ENCODE assay signal across 29 mouse cellular contexts in genomic region chr7:36350616-36351015, GRCm38 (mm10).
A peak's percentile ranks its signal among the peaks of the same experiment; 100 is the strongest.
DNase-seq lines count a peak whose midpoint lies in the region; ATAC-seq lines count a peak whose summit lies in the region.
"Had no signal": no experiment of that assay in that cellular context is flagged by ENCODE, and none has a peak within 500 bp of the region (broad histone marks: within the 10 kb centered on the region; RNA-seq: fewer than 3 reads in every experiment).

No protein-coding gene starts in this region.

- no peaks in the 10 kb centered on the region for H3K9me3 ChIP-seq in embryonic facial prominence, embryonic 14.5 days (ENCODE audit: control insufficient read depth, low read length)
- no peaks in the 10 kb centered on the region for H3K9me3 ChIP-seq in limb, embryonic 11.5 days (ENCODE audit: control insufficient read depth, low read length)
- H3K9me3 ChIP-seq: hindbrain, embryonic 10.5 days; hindbrain, embryonic 15.5 days; kidney, embryonic 15.5 days; liver, embryonic 13.5 days; neural tube, embryonic 12.5 days had no signal

- peak; percentile 27 for DNase-seq in embryo, embryonic 10.5 days (ENCODE audit: low spot score)
- peak; percentile 8 for DNase-seq in embryo, embryonic 9.5 days (ENCODE audit: extremely low spot score)
- DNase-seq in embryonic facial prominence, embryonic 14.5 days (ENCODE audit: low spot score) = peak; percentile 67
- DNase-seq in limb, embryonic 11.5 days (ENCODE audit: low spot score) = peak; percentile 58
- DNase-seq in ovary, postnatal 14 days (ENCODE audit: low spot score) = no peak
- DNase-seq in urinary bladder, adult 2 months (ENCODE audit: low spot score) = no peak
- no peak for DNase-seq in frontal cortex, adult 2 months (ENCODE audit: extremely low spot score in 1 of 2, low spot score in 1 of 2)
- DNase-seq: adrenal gland, postnatal 25 days; B cell, adult 2 months; cerebellum, adult 11-12 months; cerebellum, adult 9-11 months; gastrocnemius, postnatal 10 days; heart, postnatal 14 days; kidney, adult 18-20 months; kidney, postnatal 36 days; liver, embryonic 13.5 days; lung, adult 18-20 months; right cerebral cortex, postnatal 4 days; thymus, adult 18-20 months; thymus, postnatal 25 days had no signal

- H3K4me2 ChIP-seq in embryonic facial prominence, embryonic 14.5 days (ENCODE audit: low read depth, low read length) = no peak overlapping the region
- no peak overlapping the region for H3K4me2 ChIP-seq in limb, embryonic 11.5 days (ENCODE audit: low read depth, severe bottlenecking)
- H3K4me2 ChIP-seq: hindbrain, embryonic 15.5 days; kidney, embryonic 15.5 days; liver, embryonic 13.5 days; midbrain, embryonic 11.5 days; neural tube, embryonic 12.5 days had no signal

- no peak overlapping the region for H3K27ac ChIP-seq in embryonic facial prominence, embryonic 14.5 days (replicated peaks; ENCODE audit: low read depth, low read length)
- peak overlapping the region; percentile 42; the same call in 1 of the 2 replicates for H3K27ac ChIP-seq in limb, embryonic 11.5 days (replicated peaks; ENCODE audit: low read depth, low read length)
- H3K27ac ChIP-seq: hindbrain, embryonic 10.5 days; hindbrain, embryonic 15.5 days; kidney, embryonic 15.5 days; liver, embryonic 13.5 days; neural tube, embryonic 12.5 days; stomach, postnatal 0 days had no signal

- H3K4me3 ChIP-seq in embryonic facial prominence, embryonic 14.5 days (ENCODE audit: low read depth, low read length) = no peak overlapping the region
- H3K4me3 ChIP-seq in limb, embryonic 11.5 days (ENCODE audit: low read depth, low read length) = no peak overlapping the region
- H3K4me3 ChIP-seq: hindbrain, embryonic 10.5 days; hindbrain, embryonic 15.5 days; kidney, embryonic 15.5 days; liver, embryonic 13.5 days; neural tube, embryonic 12.5 days had no signal

- ATAC-seq in embryonic facial prominence, embryonic 14.5 days (ENCODE audit: low read depth) = 0 out of 2 replicates have a peak, but pooled peaks have one; percentile 47
- 0 out of 2 replicates have a peak, but pooled peaks have one; percentile 39 for ATAC-seq in limb, embryonic 11.5 days (ENCODE audit: insufficient number of reproducible peaks, low FRiP score, low TSS enrichment, low read depth)
- ATAC-seq: forebrain, embryonic 16.5 days; lung, postnatal 0 days; midbrain, embryonic 16.5 days had no signal

- no peaks in the 10 kb centered on the region; the same call in 1 of the 2 replicates for H3K27me3 ChIP-seq in embryonic facial prominence, embryonic 14.5 days (replicated peaks; ENCODE audit: control insufficient read depth, insufficient read depth, low read length)
- no peaks in the 10 kb centered on the region for H3K27me3 ChIP-seq in limb, embryonic 11.5 days (ENCODE audit: control insufficient read depth, insufficient read depth, low read length)
- H3K27me3 ChIP-seq: hindbrain, embryonic 15.5 days; kidney, embryonic 15.5 days; liver, embryonic 13.5 days; neural tube, embryonic 12.5 days had no signal

- H3K4me1 ChIP-seq in embryonic facial prominence, embryonic 14.5 days (ENCODE audit: control insufficient read depth, insufficient read depth, low read length) = peaks cover 8% of the 10 kb centered on the region; the same call in 1 of the 2 replicates
- peaks cover 26% of the 10 kb centered on the region for H3K4me1 ChIP-seq in limb, embryonic 11.5 days (ENCODE audit: control insufficient read depth, insufficient read depth, low read length)
- H3K4me1 ChIP-seq: liver, embryonic 13.5 days; neural tube, embryonic 12.5 days had no signal

- WGBS in embryonic facial prominence, embryonic 14.5 days = 23% methylated on average over 4 of the region's 4 CpGs
- WGBS in limb, embryonic 11.5 days = 11% methylated on average over 4 of the region's 4 CpGs

- H3K36me3 ChIP-seq in embryonic facial prominence, embryonic 14.5 days (ENCODE audit: control insufficient read depth, insufficient read depth, low read length) = no peaks in the 10 kb centered on the region
- H3K36me3 ChIP-seq in limb, embryonic 11.5 days (ENCODE audit: control insufficient read depth, insufficient read depth, low read length) = no peaks in the 10 kb centered on the region
- H3K36me3 ChIP-seq: hindbrain, embryonic 10.5 days; hindbrain, embryonic 15.5 days; kidney, embryonic 15.5 days; liver, embryonic 13.5 days; neural tube, embryonic 12.5 days had no signal

- no peak overlapping the region for H3K9ac ChIP-seq in embryonic facial prominence, embryonic 14.5 days (ENCODE audit: low read depth, low read length)
- no peak overlapping the region for H3K9ac ChIP-seq in limb, embryonic 11.5 days (ENCODE audit: low read length)
- H3K9ac ChIP-seq: hindbrain, embryonic 15.5 days; kidney, embryonic 15.5 days; liver, embryonic 13.5 days; neural tube, embryonic 12.5 days had no signal

Comparison
In these comparisons a context has a peak if more than half of its experiments do, and no peak if none do; other contexts are left out.
1. DNase-seq: peak in embryo, embryonic 10.5 days (single experiment), embryo, embryonic 9.5 days (single experiment), embryonic facial prominence, embryonic 14.5 days (single experiment) and limb, embryonic 11.5 days (single experiment); none in ovary, postnatal 14 days (single experiment), urinary bladder, adult 2 months (single experiment) and frontal cortex, adult 2 months (0 of 2).